Mouse (Mus musculus): ENCODE data around the gene Macrod2. TPM values are rescaled to one million over a fixed set of nuclear protein-coding genes. Genes with fewer than 3 reads are reported as not detected.

The Macrod2 gene
- polyA plus RNA-seq, 1 experiment, result 57.8 TPM

- no peaks in the 10 kb centered on the region for H3K27me3 ChIP-seq (replicated peaks)
- H3K9me3 ChIP-seq, result peaks cover 9% of the 10 kb centered on the region
- H3K36me3 ChIP-seq (replicated peaks; ENCODE audit: low read length), result no peaks in the 10 kb centered on the region
- H3K4me3 ChIP-seq (replicated peaks), result no peak overlapping the region
- TF ChIP-seq GATA1 (IDR thresholded peaks at IDR 0.05; ENCODE audit: borderline replicate concordance, low read length) (no peak), FLI1 (IDR thresholded peaks at IDR 0.05; ENCODE audit: low read length) (no peak)
- H3K4me1 ChIP-seq, result no peaks in the 10 kb centered on the region
These were observed 1559.7 kb downstream of the Macrod2 start for GRCm38 (mm10) chr2:141954795-141955194.

DNA sequence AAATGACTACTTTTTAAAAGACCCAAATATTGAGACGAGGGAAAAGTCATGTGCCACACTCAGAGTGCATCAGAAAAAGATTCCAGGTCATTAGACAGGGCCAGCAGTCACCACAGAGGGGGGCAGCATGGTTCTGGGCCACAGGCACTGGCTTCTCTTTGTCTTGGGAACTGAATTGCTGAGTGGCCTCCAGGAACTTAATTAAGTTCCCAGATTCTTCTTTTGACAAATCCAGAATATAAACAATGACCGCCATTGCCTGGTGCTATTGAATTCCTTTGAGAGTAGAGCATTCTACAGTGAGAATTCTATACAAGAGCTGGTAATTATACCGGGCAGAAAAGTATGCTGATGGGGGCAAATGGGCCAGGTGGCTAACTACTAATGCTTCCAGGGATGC, 1560.1 kb downstream of the Macrod2 start:
- no peak for TF ChIP-seq FLI1 (IDR thresholded peaks at IDR 0.05; ENCODE audit: low read length)
- TF ChIP-seq GATA1 (IDR thresholded peaks at IDR 0.05; ENCODE audit: borderline replicate concordance, low read length), result no peak
- Histone ChIP-seq H3K9me3 (peaks cover 9% of the 10 kb centered on the region), H3K27me3 (replicated peaks) (no peaks in the 10 kb centered on the region), H3K36me3 (replicated peaks; ENCODE audit: low read length) (no peaks in the 10 kb centered on the region), H3K4me3 (replicated peaks) (no peak overlapping the region), H3K4me1 (no peaks in the 10 kb centered on the region)

DNA sequence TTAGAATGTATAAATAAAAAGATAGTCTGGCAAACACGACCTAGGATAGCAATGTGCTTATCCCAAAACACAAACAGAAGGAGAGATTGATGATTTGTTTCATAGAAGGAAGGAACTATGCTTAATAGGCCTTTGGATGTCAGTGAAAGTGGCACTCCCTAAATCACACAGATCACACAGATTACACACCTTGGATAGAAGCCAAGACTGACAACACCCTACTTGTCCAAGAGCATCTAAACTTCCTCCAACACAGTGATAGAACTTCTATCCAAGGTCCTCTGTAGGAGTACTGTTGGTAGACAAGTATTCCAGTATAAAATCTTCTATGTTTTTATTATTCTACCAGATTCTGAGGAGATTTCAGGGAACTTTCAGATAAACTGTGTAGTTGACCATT, 1567.8 kb downstream of the Macrod2 start:
- no peaks in the 10 kb centered on the region for H3K9me3 ChIP-seq
- H3K36me3 ChIP-seq (replicated peaks; ENCODE audit: low read length), result no peaks in the 10 kb centered on the region
- H3K4me1 ChIP-seq, result no peaks in the 10 kb centered on the region
- no peaks in the 10 kb centered on the region for H3K27me3 ChIP-seq (replicated peaks)
- no peak overlapping the region for H3K4me3 ChIP-seq (replicated peaks)
- TF ChIP-seq FLI1 (IDR thresholded peaks at IDR 0.05; ENCODE audit: low read length) (no peak), GATA1 (IDR thresholded peaks at IDR 0.05; ENCODE audit: borderline replicate concordance, low read length) (no peak)

- H3K27me3 ChIP-seq (replicated peaks), result no peaks in the 10 kb centered on the region
- no peak for TF ChIP-seq FLI1 (IDR thresholded peaks at IDR 0.05; ENCODE audit: low read length)
- no peak for TF ChIP-seq GATA1 (IDR thresholded peaks at IDR 0.05; ENCODE audit: borderline replicate concordance, low read length)
- H3K4me3 ChIP-seq (replicated peaks), result no peak overlapping the region
- no peaks in the 10 kb centered on the region for H3K36me3 ChIP-seq (replicated peaks; ENCODE audit: low read length)
- no peaks in the 10 kb centered on the region for H3K9me3 ChIP-seq
- H3K4me1 ChIP-seq, result no peaks in the 10 kb centered on the region
These were observed 1588.7 kb downstream of the Macrod2 start for GRCm38 (mm10) chr2:141983664-141984395.

GRCm38 (mm10) chr2:141998901-141999300, 1603.8 kb downstream of the Macrod2 start:
- Histone ChIP-seq H3K9me3 (peaks cover 8% of the 10 kb centered on the region; the same call in 1 of the 2 replicates), H3K4me1 (no peaks in the 10 kb centered on the region), H3K36me3 (replicated peaks; ENCODE audit: low read length) (no peaks in the 10 kb centered on the region), H3K4me3 (replicated peaks) (no peak overlapping the region), H3K27me3 (replicated peaks) (no peaks in the 10 kb centered on the region)
- TF ChIP-seq FLI1 (IDR thresholded peaks at IDR 0.05; ENCODE audit: low read length), result no peak
- TF ChIP-seq GATA1 (IDR thresholded peaks at IDR 0.05; ENCODE audit: borderline replicate concordance, low read length), result no peak

- H3K4me3 ChIP-seq (replicated peaks), result no peak overlapping the region
- H3K9me3 ChIP-seq, result no peaks in the 10 kb centered on the region
- H3K36me3 ChIP-seq (replicated peaks; ENCODE audit: low read length), result no peaks in the 10 kb centered on the region
- no peak for TF ChIP-seq GATA1 (IDR thresholded peaks at IDR 0.05; ENCODE audit: borderline replicate concordance, low read length)
- no peaks in the 10 kb centered on the region for H3K4me1 ChIP-seq
- no peaks in the 10 kb centered on the region for H3K27me3 ChIP-seq (replicated peaks)
These were observed 1629.5 kb downstream of the Macrod2 start for GRCm38 (mm10) chr2:142024534-142025155.

GRCm38 (mm10) chr2:142026721-142027120, 1631.6 kb downstream of the Macrod2 start:
- Histone ChIP-seq H3K9me3 (no peaks in the 10 kb centered on the region; the same call in 1 of the 2 replicates), H3K4me1 (no peaks in the 10 kb centered on the region), H3K36me3 (replicated peaks; ENCODE audit: low read length) (no peaks in the 10 kb centered on the region)

DNA sequence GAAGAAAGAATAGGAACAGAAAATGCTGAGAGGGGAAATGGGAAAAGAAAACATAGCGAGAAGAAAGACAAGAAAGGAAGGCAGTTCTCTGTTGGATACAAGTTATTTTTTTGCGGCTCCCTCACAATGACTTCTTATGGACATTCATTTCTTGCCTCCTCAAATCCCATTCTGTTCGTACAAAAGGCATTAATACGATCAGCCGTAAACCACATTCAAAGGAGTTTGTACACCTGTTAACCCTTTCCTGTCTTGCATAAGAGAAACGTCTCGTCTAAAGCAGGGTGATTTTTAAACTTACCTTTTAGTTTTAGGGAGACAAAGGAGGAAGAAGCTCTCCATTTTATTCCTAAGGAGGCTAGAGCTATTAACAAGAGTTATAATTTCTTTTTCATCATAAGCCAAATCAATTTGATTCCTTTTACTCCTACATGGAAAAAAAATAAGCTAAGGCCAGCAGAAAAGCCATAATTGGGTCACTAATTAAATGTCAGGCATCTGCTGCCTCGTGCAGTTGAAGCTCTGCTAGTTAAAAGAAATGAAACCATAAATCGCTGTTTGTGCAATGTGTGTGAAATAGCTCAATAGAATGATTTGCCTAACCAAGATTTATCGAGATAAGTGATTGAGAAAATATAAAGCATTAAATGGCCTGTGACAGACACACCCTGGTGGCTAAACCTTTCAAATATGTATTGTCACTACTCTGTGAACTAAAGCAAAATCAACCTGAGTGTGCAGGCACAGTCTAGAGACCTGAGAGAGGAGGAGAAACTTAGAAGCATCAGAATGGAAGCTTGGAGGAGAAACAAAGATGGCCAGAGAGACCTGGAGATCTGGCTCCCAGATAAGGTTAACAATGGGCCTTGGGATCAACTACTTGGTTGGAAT, 1635.9 kb downstream of the Macrod2 start:
- Histone ChIP-seq H3K36me3 (replicated peaks; ENCODE audit: low read length) (no peaks in the 10 kb centered on the region), H3K27me3 (replicated peaks) (no peaks in the 10 kb centered on the region), H3K9me3 (no peaks in the 10 kb centered on the region; the same call in 1 of the 2 replicates), H3K4me1 (no peaks in the 10 kb centered on the region), H3K4me3 (replicated peaks) (no peak overlapping the region)
- TF ChIP-seq GATA1 (IDR thresholded peaks at IDR 0.05; ENCODE audit: borderline replicate concordance, low read length) (no peak), FLI1 (IDR thresholded peaks at IDR 0.05; ENCODE audit: low read length) (no peak)

More at GRCm38 (mm10) chr2:142026721-142027120, 1631.6 kb downstream of the Macrod2 start:
- H3K27me3 ChIP-seq (replicated peaks), result no peaks in the 10 kb centered on the region
- no peak overlapping the region for H3K4me3 ChIP-seq (replicated peaks)
- TF ChIP-seq GATA1 (IDR thresholded peaks at IDR 0.05; ENCODE audit: borderline replicate concordance, low read length) (no peak), FLI1 (IDR thresholded peaks at IDR 0.05; ENCODE audit: low read length) (no peak)

GRCm38 (mm10) chr2:142055576-142055975, 1660.5 kb downstream of the Macrod2 start:
- no peaks in the 10 kb centered on the region for H3K27me3 ChIP-seq (replicated peaks)
- H3K36me3 ChIP-seq (replicated peaks; ENCODE audit: low read length), result no peaks in the 10 kb centered on the region
- TF ChIP-seq GATA1 (IDR thresholded peaks at IDR 0.05; ENCODE audit: borderline replicate concordance, low read length) (no peak), FLI1 (IDR thresholded peaks at IDR 0.05; ENCODE audit: low read length) (no peak)
- no peak overlapping the region for H3K4me3 ChIP-seq (replicated peaks)
- H3K9me3 ChIP-seq, result peaks cover 20% of the 10 kb centered on the region
- no peaks in the 10 kb centered on the region for H3K4me1 ChIP-seq

All from megakaryocyte, embryonic 14.5 days (primary cell).